Mouse (Mus musculus) neural tube, embryonic 15.5 days (tissue): Measurements from ENCODE around the gene Slc38a11. TPM values are rescaled to one million over a fixed set of nuclear protein-coding genes. Genes with fewer than 3 reads are reported as not detected.

Source experiments
- ATAC-seq: fragments of 200-750 bp; cut with Nextera tagmentation; 2 replicates; pipeline ENCODE4 v1.8.0; 2017; ENCODE audit warnings: mild to moderate bottlenecking, moderate TSS enrichment, moderate library complexity; ENCODE audit not compliant: low FRiP score
- H3K27ac ChIP-seq: fragments of 300-500 bp; sonication (generic); replicated peaks from 2 replicates; pipeline ENCODE4 v1.5.1; 2015; ENCODE audit warnings: mild to moderate bottlenecking, inconsistent platforms
- H3K27me3 ChIP-seq: fragments of 300-500 bp; sonication (generic); replicated peaks from 2 replicates; pipeline ENCODE4 v1.6.1; 2015; ENCODE audit warnings: inconsistent platforms
- H3K36me3 ChIP-seq: fragments of 300-500 bp; sonication (generic); 2 replicates; pipeline ENCODE4 v1.6.1; 2015; ENCODE audit warnings: inconsistent platforms
- H3K4me1 ChIP-seq: fragments of 300-500 bp; sonication (generic); 2 replicates; pipeline ENCODE4 v1.6.1; 2015; ENCODE audit warnings: inconsistent platforms
- H3K4me2 ChIP-seq: fragments of 300-500 bp; sonication (generic); 2 replicates; pipeline ENCODE4 v1.6.1; 2015; ENCODE audit warnings: inconsistent platforms, mild to moderate bottlenecking, moderate library complexity
- H3K4me3 ChIP-seq: fragments of 300-500 bp; sonication (generic); replicated peaks from 2 replicates; pipeline ENCODE4 v1.5.1; 2015; ENCODE audit warnings: mild to moderate bottlenecking, inconsistent platforms
- H3K9ac ChIP-seq: fragments of 300-500 bp; sonication (generic); replicated peaks from 2 replicates; pipeline ENCODE4 v1.6.1; 2015; ENCODE audit warnings: mild to moderate bottlenecking, inconsistent platforms
- H3K9me3 ChIP-seq: fragments of 300-500 bp; sonication (generic); replicated peaks from 2 replicates; pipeline ENCODE4 v1.6.1; 2016; ENCODE audit warnings: inconsistent platforms
- WGBS: fragments of 180-500 bp; shearing (Covaris S2); methylation state at CpG from one replicate; pipeline ENCODE4 v1.1.7; 2015; ENCODE audit warnings: mixed read lengths; 5-methylcytosine and 5-hydroxymethylcytosine counted together
- microRNA-seq: library from miRNA; unstranded; fragments of <30 nt; microRNA quantifications from one replicate; pipeline ENCODE4, GENCODE M21; 2017
- polyA plus RNA-seq: library from polyadenylated mRNA; unstranded; fragments of >200 nt; fragmentation: Nextera tagmentation; extraction: Ambion mirVana; gene quantifications from 2 replicates; pipeline ENCODE4 v1.2.1, GENCODE M21; 2015

The Slc38a11 gene
- polyA plus RNA-seq, 1 experiment from 2014 or later: 1.1 TPM

- WGBS: 73% methylated on average over 6 of the region's 6 CpGs
- ATAC-seq: no peak
- Histone ChIP-seq H3K9ac (no peak overlapping the region), H3K4me3 (no peak overlapping the region), H3K4me1 (0 out of 2 replicates have a peak, but pooled peaks cover 2% of the 10 kb centered on the region), H3K27ac (no peak overlapping the region), H3K9me3 (no peaks in the 10 kb centered on the region), H3K27me3 (no peaks in the 10 kb centered on the region), H3K36me3 (no peaks in the 10 kb centered on the region), H3K4me2 (no peak overlapping the region)
These were observed 88.3 kb downstream of the Slc38a11 start for GRCm38 (mm10) chr2:65275443-65276061.

- H3K4me1 ChIP-seq: 0 out of 2 replicates have a peak, but pooled peaks cover 1% of the 10 kb centered on the region
- WGBS: 54% methylated on average over 2 of the region's 2 CpGs
- H3K9ac ChIP-seq: no peak overlapping the region
- no peak overlapping the region for H3K27ac ChIP-seq
- no peak for ATAC-seq
- H3K36me3 ChIP-seq: no peaks in the 10 kb centered on the region
- H3K4me2 ChIP-seq: no peak overlapping the region
- no peaks in the 10 kb centered on the region for H3K9me3 ChIP-seq
- H3K4me3 ChIP-seq: no peak overlapping the region
- no peaks in the 10 kb centered on the region for H3K27me3 ChIP-seq
These were observed 89.9 kb downstream of the Slc38a11 start for GRCm38 (mm10) chr2:65273910-65274309.

DNA sequence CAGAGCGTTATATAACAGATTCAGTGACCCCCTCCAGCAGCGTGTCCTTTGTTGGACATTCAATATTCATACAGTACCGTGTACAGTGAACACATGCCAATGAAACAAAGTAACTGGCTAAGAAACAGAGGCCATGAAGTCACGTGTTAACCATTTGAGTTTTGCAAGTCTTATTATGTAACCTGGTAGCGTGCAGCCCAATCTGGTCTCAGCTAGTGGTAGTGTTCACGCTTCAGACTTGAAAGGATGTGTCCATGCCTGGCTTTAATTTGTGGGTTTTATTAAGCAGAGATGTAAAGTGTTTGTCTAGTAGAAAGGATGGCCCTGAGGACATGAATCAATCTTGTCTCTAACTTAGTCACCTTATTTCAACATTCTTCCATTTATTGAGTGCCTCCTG is 95.1 kb downstream of the Slc38a11 start:
- no peak overlapping the region for H3K4me2 ChIP-seq
- WGBS: 91% methylated on average over 6 of the region's 6 CpGs
- H3K27me3 ChIP-seq: no peaks in the 10 kb centered on the region
- no peaks in the 10 kb centered on the region for H3K36me3 ChIP-seq
- no peak overlapping the region for H3K9ac ChIP-seq
- no peaks in the 10 kb centered on the region for H3K4me1 ChIP-seq
- no peak overlapping the region for H3K4me3 ChIP-seq
- H3K27ac ChIP-seq: no peak overlapping the region
- no peak for ATAC-seq
- no peaks in the 10 kb centered on the region for H3K9me3 ChIP-seq

DNA sequence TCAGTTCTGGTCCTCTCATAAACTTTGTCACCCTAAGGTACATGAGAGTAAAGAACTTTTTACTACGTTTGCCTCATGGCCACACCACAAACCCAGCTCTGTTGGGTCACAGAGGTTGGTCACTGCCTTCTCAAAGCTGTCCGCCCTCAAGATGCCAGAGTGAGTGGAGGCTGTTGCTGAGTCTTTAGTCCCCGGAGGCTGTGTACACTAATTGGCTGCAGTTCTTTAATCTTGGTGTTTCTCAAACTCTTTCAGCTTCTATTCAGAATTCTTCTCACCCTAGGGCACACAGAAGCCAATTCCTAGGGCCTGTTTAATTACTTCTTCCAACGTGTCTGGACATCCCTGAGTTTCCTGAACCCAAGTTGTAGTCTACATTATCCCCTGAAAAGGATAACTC is 96.0 kb downstream of the Slc38a11 start:
- Histone ChIP-seq H3K9ac (no peak overlapping the region), H3K9me3 (no peaks in the 10 kb centered on the region), H3K4me3 (no peak overlapping the region), H3K27ac (no peak overlapping the region), H3K4me1 (no peaks in the 10 kb centered on the region), H3K36me3 (no peaks in the 10 kb centered on the region), H3K27me3 (no peaks in the 10 kb centered on the region), H3K4me2 (no peak overlapping the region)
- WGBS: 74% methylated on average over 4 of the region's 4 CpGs
- no peak for ATAC-seq

DNA sequence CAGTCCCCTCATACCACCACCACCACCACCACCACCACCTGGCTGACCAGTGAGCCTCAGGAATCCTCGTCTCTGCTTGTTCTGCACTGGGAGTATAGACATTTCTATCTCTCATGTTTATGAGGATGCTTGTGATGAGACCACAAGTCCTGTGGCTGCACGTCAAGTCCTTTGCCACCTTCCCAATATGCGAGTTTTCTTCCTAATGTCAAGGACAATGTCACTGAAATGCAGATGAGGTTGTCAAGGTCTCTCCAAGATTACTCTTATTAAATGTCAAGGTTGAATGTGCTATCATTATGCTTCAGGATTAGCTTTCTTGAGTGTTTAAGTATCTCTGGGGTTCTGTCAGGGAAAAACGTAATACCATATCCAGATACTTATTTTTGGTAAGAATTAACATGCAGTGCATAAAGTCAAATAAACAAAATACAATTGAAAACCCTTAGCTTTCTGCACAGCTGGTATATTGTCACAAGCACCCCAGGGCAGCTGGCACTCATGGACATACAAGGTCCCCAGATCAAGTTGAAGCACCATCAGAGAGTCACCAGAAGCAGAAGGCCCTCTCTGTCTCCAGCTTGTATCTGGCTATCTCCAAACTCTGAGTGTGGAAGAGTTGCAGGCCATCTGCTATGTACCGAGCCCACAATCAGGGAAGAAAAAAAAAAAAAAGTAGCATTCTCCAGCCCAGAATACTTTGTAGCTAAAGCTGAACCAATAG is 97.1 kb downstream of the Slc38a11 start:
- ATAC-seq: no peak
- 87% methylated on average over 5 of the region's 5 CpGs for WGBS
- Histone ChIP-seq H3K9me3 (no peaks in the 10 kb centered on the region), H3K4me3 (no peak overlapping the region), H3K27me3 (no peaks in the 10 kb centered on the region), H3K9ac (no peak overlapping the region), H3K4me1 (no peaks in the 10 kb centered on the region), H3K36me3 (no peaks in the 10 kb centered on the region), H3K4me2 (no peak overlapping the region), H3K27ac (no peak overlapping the region)

Small RNAs within 50 kb of the gene (microRNA-seq; reads per million reads assigned to microRNA genes)
- gene Mir6337: not detected

Other genes with a start within 250 kb of the Slc38a11 start
- 2.5 and 5.7 TPM in 2 replicates for gene Cobll1, start 124.6 kb downstream of the Slc38a11 start, polyA plus RNA-seq
- 35.2 and 42.8 TPM in 2 replicates for gene Scn3a, start 203.6 kb upstream of the Slc38a11 start, polyA plus RNA-seq